Mouse (Mus musculus): Measurements from ENCODE around the gene Ppm1b.

The Ppm1b gene

DNA sequence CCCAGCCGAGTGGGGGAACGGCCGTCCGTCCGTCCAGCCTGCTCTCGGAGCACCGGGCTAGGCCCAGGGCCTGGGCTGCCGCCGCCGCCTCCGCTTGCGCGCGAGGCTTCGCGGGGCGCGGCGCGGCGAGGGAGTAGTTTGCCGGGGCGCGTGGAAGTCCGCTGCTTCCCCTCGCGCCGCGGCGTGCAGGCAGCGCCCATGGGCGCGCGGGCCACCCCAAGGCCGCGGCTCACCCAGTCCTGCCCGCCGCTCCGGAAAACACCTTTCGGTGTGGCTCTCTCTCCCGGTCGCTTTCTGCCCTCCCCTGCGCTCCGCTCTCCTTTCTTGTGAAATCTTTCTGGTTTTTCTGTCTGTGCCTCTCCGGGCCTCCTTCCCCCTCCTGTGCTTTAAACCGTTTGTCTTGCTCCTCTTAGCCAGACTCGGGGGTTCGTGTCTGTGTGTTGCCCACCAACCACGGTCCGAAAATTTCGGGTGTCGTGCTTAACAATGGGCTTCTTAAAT is 1.9 kb downstream of the Ppm1b start:
- no peak for DNase-seq (ENCODE audit: low read depth)

- no peak for DNase-seq (ENCODE audit: low read depth)
Observed at GRCm38 (mm10) chr17:84958986-84959664, 2.6 kb downstream of the Ppm1b start.

GRCm38 (mm10) chr17:84959665-84960020 is 3.1 kb downstream of the Ppm1b start:
- DNase-seq (ENCODE audit: low read depth), result no peak

DNA sequence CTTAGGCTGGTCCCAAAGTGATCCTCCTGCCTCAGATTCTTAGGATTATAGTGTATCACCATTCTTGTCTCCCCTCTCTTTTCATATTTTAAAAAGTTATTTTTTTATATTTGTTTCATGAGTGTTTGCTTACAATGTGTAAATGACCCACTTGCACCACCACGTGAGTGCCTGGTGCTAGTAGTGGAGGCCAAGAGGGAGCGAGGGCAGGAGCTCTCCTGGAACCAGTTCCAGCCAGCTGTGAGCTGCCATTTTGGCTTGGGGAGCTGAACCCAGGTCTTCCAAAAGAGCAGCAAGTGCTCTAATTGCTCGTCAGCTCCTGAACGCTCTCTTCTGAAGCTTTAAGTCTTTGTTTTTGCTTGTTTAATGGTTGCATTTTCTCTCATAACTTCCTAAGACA is 3.6 kb downstream of the Ppm1b start:
- DNase-seq (ENCODE audit: low read depth), result no peak

GRCm38 (mm10) chr17:84962046-84962445 is 5.5 kb downstream of the Ppm1b start:
- no peak for DNase-seq (ENCODE audit: low read depth)

DNA sequence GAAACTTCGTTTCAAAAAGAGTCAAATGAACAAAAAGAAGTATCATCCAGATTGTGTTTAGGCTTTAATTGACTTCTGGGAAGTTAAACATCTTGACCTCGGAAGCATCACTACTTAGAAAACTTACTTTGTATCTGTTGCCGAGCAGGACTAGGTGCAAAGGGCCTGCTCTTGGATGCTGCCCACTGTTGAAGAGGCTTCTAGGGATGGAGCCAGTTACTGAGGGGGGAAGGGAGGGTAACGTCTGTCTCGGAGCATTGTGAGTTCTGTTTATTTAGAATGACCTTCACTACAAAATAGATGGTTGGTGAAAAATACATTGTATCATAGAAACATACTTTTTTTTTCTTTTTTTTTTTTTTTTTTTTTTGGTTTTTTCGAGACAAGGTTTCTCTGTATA is 7.1 kb downstream of the Ppm1b start:
- no peak for DNase-seq (ENCODE audit: low read depth)

- DNase-seq (ENCODE audit: low read depth), result no peak
Observed at GRCm38 (mm10) chr17:84966231-84966630, 9.7 kb downstream of the Ppm1b start.

- no peak for DNase-seq (ENCODE audit: low read depth)
Observed at GRCm38 (mm10) chr17:84967045-84967444, 10.5 kb downstream of the Ppm1b start.

GRCm38 (mm10) chr17:84969916-84970315 is 13.4 kb downstream of the Ppm1b start:
- DNase-seq (ENCODE audit: low read depth), result no peak

GRCm38 (mm10) chr17:84981721-84982120 is 25.2 kb downstream of the Ppm1b start:
- DNase-seq (ENCODE audit: low read depth), result no peak

DNA sequence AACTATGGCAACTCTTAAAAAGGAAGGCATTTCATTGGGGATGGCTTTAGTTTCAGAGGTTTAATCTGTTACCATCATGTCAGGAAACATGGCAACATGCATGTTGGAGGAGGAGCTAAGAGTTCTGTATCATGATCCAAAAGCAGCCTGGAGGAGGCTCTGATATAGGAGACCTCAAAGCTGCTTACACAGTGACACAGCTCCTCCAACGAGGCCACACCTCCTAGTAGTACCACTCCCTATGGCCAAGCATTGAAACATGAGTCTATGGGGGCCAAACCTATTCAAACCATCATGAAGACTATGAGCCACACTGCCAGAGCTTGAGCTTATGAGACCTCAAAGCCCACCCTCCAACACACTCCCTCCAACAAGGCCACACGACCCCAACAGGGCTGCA is 26.2 kb downstream of the Ppm1b start:
- DNase-seq (ENCODE audit: low read depth), result no peak

DNA sequence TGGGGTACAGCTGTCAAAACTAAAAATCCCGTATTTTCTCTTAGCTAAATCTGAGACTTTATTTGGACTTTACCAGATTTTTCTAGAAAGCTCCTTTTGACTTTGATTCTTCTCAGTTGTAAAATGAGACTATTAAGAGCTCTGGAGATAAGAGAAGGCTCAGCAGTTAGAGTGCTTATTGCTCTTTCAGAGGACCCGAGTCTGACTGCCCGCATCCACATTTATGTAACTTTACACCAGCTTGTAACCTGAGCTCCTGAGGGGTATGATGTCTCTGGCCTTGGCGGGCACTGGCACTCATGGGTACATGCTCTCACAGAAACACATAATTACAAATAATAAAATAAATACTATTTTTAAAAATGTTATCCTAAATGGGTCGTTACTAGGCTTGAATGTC is 29.8 kb downstream of the Ppm1b start:
- no peak for DNase-seq (ENCODE audit: low read depth)

GRCm38 (mm10) chr17:84987834-84988410 is 31.4 kb downstream of the Ppm1b start:
- DNase-seq (ENCODE audit: low read depth), result peak; percentile 18

DNA sequence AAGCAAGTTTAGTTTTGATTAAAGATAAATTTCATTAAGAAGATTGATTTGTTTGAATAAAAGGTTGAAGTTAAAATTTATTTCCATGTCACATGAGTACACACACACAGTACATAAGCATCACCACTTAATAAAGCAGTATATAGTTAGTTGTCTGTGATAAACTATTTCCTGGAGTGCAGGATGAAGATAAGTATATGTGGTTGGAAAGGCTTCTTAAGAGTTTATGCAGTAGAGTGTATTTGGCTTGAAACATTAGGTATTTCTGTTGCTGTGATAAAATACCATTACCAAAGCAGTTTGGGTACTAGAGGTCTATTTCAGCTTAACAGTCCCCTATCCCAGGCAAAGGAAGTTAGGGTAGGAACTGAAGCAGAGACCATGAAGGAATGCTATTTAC is 32.0 kb downstream of the Ppm1b start:
- DNase-seq (ENCODE audit: low read depth), result no peak

GRCm38 (mm10) chr17:84995844-84996243 is 39.3 kb downstream of the Ppm1b start:
- no peak for DNase-seq (ENCODE audit: low read depth)

- DNase-seq (ENCODE audit: low read depth), result no peak
Observed at GRCm38 (mm10) chr17:84997639-84998038, 41.1 kb downstream of the Ppm1b start.

- no peak for DNase-seq (ENCODE audit: low read depth)
Observed at GRCm38 (mm10) chr17:84999636-85000035, 43.1 kb downstream of the Ppm1b start.

GRCm38 (mm10) chr17:85013485-85013884 is 56.9 kb downstream of the Ppm1b start:
- DNase-seq (ENCODE audit: low read depth), result no peak

DNA sequence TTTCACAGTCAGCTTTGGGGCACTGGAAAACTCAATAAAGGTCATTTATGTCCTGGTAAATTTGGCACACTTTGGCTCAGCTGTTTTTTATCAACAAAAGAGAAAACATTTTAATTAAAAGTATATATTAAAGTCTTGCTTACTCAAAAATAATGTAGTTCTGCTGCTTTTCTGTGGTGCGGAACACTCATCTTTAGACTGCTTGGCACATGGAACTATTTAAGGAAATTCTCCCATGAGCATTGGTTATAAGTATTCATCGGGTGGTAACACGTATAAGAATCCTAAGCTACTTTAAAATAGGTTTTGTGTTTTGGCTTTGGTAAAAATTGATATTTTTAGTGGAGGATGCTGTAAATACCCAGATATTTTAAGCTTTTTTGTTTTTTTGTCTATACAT is 58.1 kb downstream of the Ppm1b start:
- no peak for DNase-seq (ENCODE audit: low read depth)

- DNase-seq (ENCODE audit: low read depth), result no peak
Observed at GRCm38 (mm10) chr17:85018344-85018743, 61.8 kb downstream of the Ppm1b start.

- DNase-seq (ENCODE audit: low read depth), result no peak
Observed at GRCm38 (mm10) chr17:85018794-85019193, 62.3 kb downstream of the Ppm1b start.

DNA sequence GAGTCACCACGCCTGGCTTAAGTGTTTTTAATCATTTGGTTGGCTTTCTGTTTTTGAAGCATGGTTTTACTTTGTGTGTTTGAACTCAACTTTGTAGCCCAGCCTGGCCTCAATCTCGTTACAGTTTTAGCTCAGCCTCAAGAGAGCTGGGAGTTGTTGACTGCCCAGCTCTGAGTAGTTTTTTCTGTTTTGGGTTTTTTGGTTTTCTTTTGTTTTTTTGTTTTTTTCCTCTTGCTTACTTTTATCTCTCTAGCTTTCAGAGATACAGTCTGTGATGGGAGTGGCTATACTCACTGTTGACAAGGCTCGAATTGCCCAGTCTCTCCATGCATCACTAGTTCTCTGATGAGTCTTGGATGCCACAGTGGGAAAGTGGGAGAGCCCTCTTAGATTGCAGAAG is 63.8 kb downstream of the Ppm1b start:
- no peak for DNase-seq (ENCODE audit: low read depth)

DNA sequence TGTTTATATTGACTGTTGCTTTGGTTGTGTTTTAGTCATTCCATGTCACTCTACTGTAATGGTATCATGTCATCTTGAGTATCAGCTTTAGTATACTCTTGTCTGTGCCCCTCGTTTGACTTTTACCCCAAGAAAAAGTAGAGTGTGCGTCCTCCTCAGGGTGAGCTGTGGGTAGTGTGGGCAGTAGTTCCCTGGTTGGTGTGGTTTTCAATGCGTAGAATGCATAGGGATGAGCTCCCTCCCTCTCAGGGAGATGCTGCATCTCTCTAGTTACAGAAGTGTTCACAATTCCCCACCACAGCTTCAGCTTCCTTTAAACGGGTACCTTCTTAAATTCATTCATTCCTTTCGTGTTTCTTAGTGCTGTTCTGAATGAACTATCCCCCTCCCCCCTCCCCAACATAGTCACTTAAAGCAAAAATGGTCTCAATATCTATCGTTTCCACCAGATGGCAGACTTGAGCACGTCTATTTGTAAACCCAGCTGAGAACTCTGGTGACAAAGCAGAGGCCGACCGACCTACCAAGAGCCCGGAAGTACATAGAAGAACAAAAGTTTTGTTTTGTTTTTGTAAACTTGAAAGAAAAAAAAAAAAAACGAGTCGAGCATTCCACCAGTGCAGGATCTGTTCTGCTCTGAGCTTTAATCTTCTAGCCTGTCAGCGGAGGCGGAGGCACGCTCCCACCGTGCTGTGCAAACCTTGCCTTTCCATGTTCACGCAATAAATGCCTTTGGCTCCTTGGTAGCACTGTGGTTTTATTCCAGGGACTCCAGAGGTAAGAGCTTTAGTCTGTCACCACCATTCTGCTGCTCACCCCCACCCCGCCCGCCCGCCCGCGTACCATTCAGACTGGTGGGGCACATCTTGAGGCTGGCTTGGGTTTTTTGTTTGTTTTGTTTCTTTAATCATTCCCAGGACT is 67.0 kb downstream of the Ppm1b start:
- DNase-seq (ENCODE audit: low read depth), result peak; percentile 54

All from fibroblast of lung, adult 2 months (primary cell).